In the genomic region with DNA sequence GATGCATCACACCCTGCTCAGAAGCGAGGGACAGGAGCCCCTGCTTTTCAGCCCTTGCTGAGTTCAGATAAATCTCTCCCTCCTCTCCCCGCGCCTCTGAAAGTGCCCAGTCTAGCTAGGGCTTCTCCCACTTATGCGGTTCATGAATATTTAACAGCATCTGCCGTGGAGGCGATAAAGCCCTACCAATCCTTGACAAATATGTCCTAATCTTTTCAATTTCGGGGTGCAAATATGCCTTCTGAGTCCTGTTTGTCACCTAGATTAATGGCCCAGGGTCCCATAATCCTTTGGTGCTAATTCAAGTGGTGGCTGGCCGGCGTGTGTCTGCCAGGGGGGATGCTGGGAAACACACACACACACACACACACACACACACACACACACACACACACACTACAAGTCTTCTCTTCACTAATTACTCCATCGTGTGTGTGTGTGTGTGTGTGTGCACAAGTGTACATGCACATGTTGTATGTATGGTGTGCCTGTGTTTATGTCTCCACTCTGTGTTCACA, we compare ENCODE assay signal across 9 mouse cellular contexts.
A peak's percentile ranks its signal among the peaks of the same experiment; 100 is the strongest.
DNase-seq lines count a peak whose midpoint lies in the region; ATAC-seq and TF ChIP-seq lines count a peak whose summit lies in the region.
"Had no signal": no experiment of that assay in that cellular context is flagged by ENCODE, and none has a peak within 500 bp of the region (broad histone marks: within the 10 kb centered on the region; RNA-seq: fewer than 3 reads in every experiment).

No protein-coding gene starts in this region.

- intact Hi-C loops in heart, postnatal 36 days (cut with DNase I): no loop called here

- peak; percentile 90 for DNase-seq in brain, embryonic 14.5 days (ENCODE audit: low read depth)
- peak; percentile 17 for DNase-seq in layer of hippocampus, adult 9-11 months
- no peak for DNase-seq in heart, postnatal 36 days
- no peak for DNase-seq in gastrocnemius, postnatal 4 days (ENCODE audit: low spot score in 2 of 2)
- DNase-seq in urinary bladder, postnatal 25 days (ENCODE audit: low spot score): no peak
- no peak for DNase-seq in cerebellum, adult 11 months
- DNase-seq: lung, postnatal 14 days had no signal

- no peaks in the 10 kb centered on the region for H3K36me3 ChIP-seq in forebrain, embryonic 16.5 days (ENCODE audit: control insufficient read depth, insufficient read depth)
- no peaks in the 10 kb centered on the region for H3K36me3 ChIP-seq in midbrain, embryonic 15.5 days (replicated peaks)

- H3K4me2 ChIP-seq in forebrain, embryonic 16.5 days (ENCODE audit: low read length): peak overlapping the region; percentile 20
- H3K4me2 ChIP-seq in midbrain, embryonic 15.5 days: peak overlapping the region; percentile 23

- H3K27ac ChIP-seq in forebrain, embryonic 16.5 days (ENCODE audit: low read length): peak overlapping the region; percentile 63
- H3K27ac ChIP-seq in midbrain, embryonic 15.5 days: peak overlapping the region; percentile 73

- peaks cover 2% of the 10 kb centered on the region; the same call in 1 of the 2 replicates for H3K9me3 ChIP-seq in forebrain, embryonic 16.5 days (ENCODE audit: control insufficient read depth, low read length)
- H3K9me3 ChIP-seq in midbrain, embryonic 15.5 days: no peaks in the 10 kb centered on the region

- ATAC-seq in forebrain, embryonic 16.5 days: peak; percentile 88
- ATAC-seq in midbrain, embryonic 15.5 days (replicated peaks): peak; percentile 84

- 0 out of 2 replicates have a peak overlapping the region, but pooled peaks have one; percentile 41 for H3K9ac ChIP-seq in forebrain, embryonic 16.5 days (replicated peaks; ENCODE audit: low read depth, low read length)
- peak overlapping the region; percentile 1; the same call in 1 of the 2 replicates for H3K9ac ChIP-seq in midbrain, embryonic 15.5 days

- TF ChIP-seq CTCF in brain, embryonic 14.5 days (IDR thresholded peaks at IDR 0.05; ENCODE audit: borderline replicate concordance, extremely low read depth, insufficient read depth, insufficient read length): no peak

- 7% methylated on average over 10 of the region's 10 CpGs for WGBS in forebrain, embryonic 16.5 days
- WGBS in midbrain, embryonic 15.5 days: 12% methylated on average over 10 of the region's 10 CpGs

- H3K27me3 ChIP-seq in forebrain, embryonic 16.5 days (replicated peaks; ENCODE audit: control insufficient read depth, insufficient read depth, low read length): no peaks in the 10 kb centered on the region
- H3K27me3 ChIP-seq in midbrain, embryonic 15.5 days (replicated peaks): no peaks in the 10 kb centered on the region

- TF ChIP-seq POLR2A in brain, embryonic 14.5 days (IDR thresholded peaks at IDR 0.05; ENCODE audit: borderline replicate concordance, extremely low read depth, insufficient read depth, insufficient read length, poor library complexity, severe bottlenecking): no peak

- H3K4me1 ChIP-seq in forebrain, embryonic 16.5 days (replicated peaks; ENCODE audit: control insufficient read depth, insufficient read depth, low read length): peaks cover 12% of the 10 kb centered on the region
- peaks cover 11% of the 10 kb centered on the region for H3K4me1 ChIP-seq in midbrain, embryonic 15.5 days

- no peak overlapping the region for H3K4me3 ChIP-seq in forebrain, embryonic 16.5 days (replicated peaks; ENCODE audit: low read length)
- H3K4me3 ChIP-seq in midbrain, embryonic 15.5 days: no peak overlapping the region

Comparison
In these comparisons a context has a peak if more than half of its experiments do, and no peak if none do; other contexts are left out.
1. DNase-seq: peak in brain, embryonic 14.5 days (single experiment) and layer of hippocampus, adult 9-11 months (single experiment); none in heart, postnatal 36 days (0 of 2), gastrocnemius, postnatal 4 days (0 of 2), urinary bladder, postnatal 25 days (single experiment) and cerebellum, adult 11 months (single experiment).